Mouse (Mus musculus) layer of hippocampus, adult 2 months (tissue): ENCODE results near the gene Ltbp1. TPM values are rescaled to one million over a fixed set of nuclear protein-coding genes. Genes with fewer than 3 reads are reported as not detected.

ENCODE experiments used
- DNase-seq, 2 experiments: peaks; one replicate each; pipeline ENCODE4 v3.0.0; 2022; ENCODE audit warnings: low spot score in 2 of 2
- H3K27ac ChIP-seq: fragments of 200-600 bp; 2 replicates; pipeline ENCODE4 v1.8.1; 2022
- H3K4me3 ChIP-seq: fragments of 200-600 bp; 2 replicates; pipeline ENCODE4 v1.8.1; 2022; ENCODE audit warnings: mild to moderate bottlenecking
- CTCF ChIP-seq: fragments of 200-600 bp; conservative IDR thresholded peaks from 2 replicates; pipeline ENCODE4 v1.8.1; 2022; ENCODE audit warnings: antibody characterized with exemption, mild to moderate bottlenecking, moderate library complexity
- total RNA-seq, 2 experiments: library from RNA; stranded (reverse); gene quantifications; 2 replicates each; pipeline ENCODE4 v1.2.3; 2021

Gene Ltbp1
- total RNA-seq, 2 experiments from 2014 or later: 6.3 to 7.4 TPM

GRCm38 (mm10) chr17:75161931-75162330 is 156.6 kb downstream of the Ltbp1 start:
- no peak for TF ChIP-seq CTCF
- no peak for DNase-seq
- Histone ChIP-seq H3K4me3 (no peak overlapping the region), H3K27ac (no peak overlapping the region)

- no peak for TF ChIP-seq CTCF
- DNase-seq: no peak
- Histone ChIP-seq H3K27ac (no peak overlapping the region), H3K4me3 (no peak overlapping the region)
These were observed 159.2 kb downstream of the Ltbp1 start for GRCm38 (mm10) chr17:75164566-75164965.

- H3K27ac ChIP-seq: peak overlapping the region; percentile 59
- TF ChIP-seq CTCF: no peak
- no peak overlapping the region for H3K4me3 ChIP-seq
- DNase-seq: peak in 1 of 2 experiments; percentile 22
These were observed 163.3 kb downstream of the Ltbp1 start for GRCm38 (mm10) chr17:75168572-75169200.

GRCm38 (mm10) chr17:75171659-75172058 is 166.3 kb downstream of the Ltbp1 start:
- Histone ChIP-seq H3K27ac (no peak overlapping the region), H3K4me3 (no peak overlapping the region)
- no peak for DNase-seq
- TF ChIP-seq CTCF: no peak

- TF ChIP-seq CTCF: no peak
- no peak overlapping the region for H3K27ac ChIP-seq
- DNase-seq: no peak
- no peak overlapping the region for H3K4me3 ChIP-seq
These were observed 167.4 kb downstream of the Ltbp1 start for GRCm38 (mm10) chr17:75172685-75173205.

GRCm38 (mm10) chr17:75174501-75174900 is 169.1 kb downstream of the Ltbp1 start:
- H3K4me3 ChIP-seq: no peak overlapping the region
- DNase-seq: no peak
- no peak for TF ChIP-seq CTCF
- H3K27ac ChIP-seq: no peak overlapping the region

- peak overlapping the region; percentile 42 for H3K4me3 ChIP-seq
- peak in 1 of 2 experiments; percentile 18 for DNase-seq
- H3K27ac ChIP-seq: peak overlapping the region; percentile 18; the same call in 1 of the 2 replicates
- TF ChIP-seq CTCF: peak; percentile 37
These were observed 172.8 kb downstream of the Ltbp1 start for GRCm38 (mm10) chr17:75177920-75178867.

- no peak for DNase-seq
- 0 out of 2 replicates have a peak overlapping the region, but pooled peaks have one; percentile 18 for H3K27ac ChIP-seq
- TF ChIP-seq CTCF: no peak
- H3K4me3 ChIP-seq: peak overlapping the region; percentile 42
These were observed 173.6 kb downstream of the Ltbp1 start for GRCm38 (mm10) chr17:75179001-75179400.

- no peak for TF ChIP-seq CTCF
- H3K27ac ChIP-seq: no peak overlapping the region
- peak overlapping the region; percentile 34; the same call in 1 of the 2 replicates for H3K4me3 ChIP-seq
These were observed 174.9 kb downstream of the Ltbp1 start for GRCm38 (mm10) chr17:75180301-75180700.

GRCm38 (mm10) chr17:75180956-75181588 is 175.7 kb downstream of the Ltbp1 start:
- Histone ChIP-seq H3K4me3 (peak overlapping the region; percentile 34), H3K27ac (no peak overlapping the region)
- TF ChIP-seq CTCF: peak; percentile 46
- no peak for DNase-seq

More at GRCm38 (mm10) chr17:75180301-75180700, 174.9 kb downstream of the Ltbp1 start:
- no peak for DNase-seq

- TF ChIP-seq CTCF: no peak
- H3K4me3 ChIP-seq: no peak overlapping the region
- no peak for DNase-seq
- H3K27ac ChIP-seq: no peak overlapping the region
These were observed 177.1 kb downstream of the Ltbp1 start for GRCm38 (mm10) chr17:75182319-75183001.
